Mouse (Mus musculus) adrenal gland (tissue): ENCODE measurements around the gene Ripor3.

ENCODE experiments used
- intact Hi-C: fragments of 180-260 bp; cut with DNase I; formaldehyde crosslinking; loops from one replicate; pipeline ENCODE4 v1.15.1; 2025

Ripor3 gene

DNA sequence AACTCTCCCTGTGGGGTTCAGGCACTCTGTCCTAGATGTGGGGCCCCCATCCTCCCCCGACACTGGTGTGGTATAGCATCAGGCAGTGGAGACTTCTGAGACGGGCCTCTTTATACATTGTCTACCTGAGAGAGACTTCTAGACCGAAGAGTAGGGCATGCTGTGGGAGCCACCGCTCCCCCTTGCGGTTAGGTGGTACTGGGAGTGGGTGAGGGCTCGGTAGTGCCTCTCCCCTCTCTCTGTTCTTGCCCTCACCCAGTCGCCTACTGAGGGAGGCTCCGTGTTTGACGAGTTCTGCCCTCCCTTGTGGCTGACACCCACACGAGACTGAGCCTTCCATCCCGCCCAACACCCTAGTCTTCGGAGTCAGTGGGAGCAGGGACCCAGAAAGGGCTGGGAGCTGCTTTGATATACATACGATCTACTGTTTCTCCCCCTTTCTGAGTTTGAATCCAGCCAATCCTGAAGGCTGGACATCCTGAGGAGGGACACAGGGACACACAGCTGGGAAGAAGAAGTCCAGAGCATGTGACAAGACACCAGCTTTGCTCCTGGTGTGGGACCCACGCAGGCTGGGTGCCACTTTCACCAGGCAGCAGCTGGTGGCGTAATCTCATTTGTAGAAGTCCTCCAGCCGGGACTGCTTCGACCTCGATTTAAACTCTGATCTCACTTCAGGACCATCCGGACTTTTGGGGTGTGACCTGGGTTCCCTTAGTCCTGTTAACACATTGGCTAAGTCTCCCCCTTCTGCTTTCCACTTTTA is 14.4 kb downstream of the Ripor3 start:
- intact Hi-C loops: no loop called here

DNA sequence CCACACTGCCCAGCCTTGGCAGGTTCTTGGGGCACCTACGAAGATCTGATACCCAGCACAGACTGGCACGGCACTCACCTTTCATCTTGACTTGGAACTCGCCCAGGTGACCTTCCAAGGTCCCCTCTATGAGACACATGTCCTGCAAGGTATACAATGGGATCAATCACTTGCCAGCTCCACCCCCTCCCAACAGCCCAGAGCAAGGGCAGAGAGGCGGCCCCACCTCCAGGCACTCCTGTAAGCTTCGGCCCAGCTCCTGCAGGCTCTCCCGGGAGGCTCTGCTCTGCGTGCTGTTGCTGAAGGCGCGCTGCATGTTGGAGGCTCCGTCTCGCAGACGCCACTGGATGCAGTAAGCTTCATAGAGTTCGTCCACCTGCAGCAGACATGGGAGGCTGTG is 17.2 kb downstream of the Ripor3 start:
- intact Hi-C loops: no loop called here

DNA sequence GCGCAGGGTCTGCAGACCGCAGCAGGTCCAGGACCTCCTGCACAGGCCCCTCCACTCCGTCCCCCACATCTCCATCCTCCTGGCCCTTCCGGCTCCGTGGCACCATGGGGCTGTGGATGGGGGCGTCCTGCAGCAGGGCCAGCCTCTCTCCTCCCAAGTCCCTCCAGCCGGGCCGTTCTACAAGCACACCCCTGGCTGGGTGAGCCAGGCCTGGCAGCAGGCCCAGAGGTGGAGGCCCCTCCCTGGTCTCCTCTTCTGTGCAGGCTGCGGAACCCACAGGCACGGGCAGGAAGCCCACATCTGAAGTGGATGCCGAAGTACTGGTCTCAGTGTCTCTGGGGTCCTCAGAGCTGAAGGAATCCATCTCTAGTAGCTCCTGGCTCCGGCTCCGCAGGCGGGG is 21.1 kb downstream of the Ripor3 start:
- intact Hi-C loops: no loop called here

DNA sequence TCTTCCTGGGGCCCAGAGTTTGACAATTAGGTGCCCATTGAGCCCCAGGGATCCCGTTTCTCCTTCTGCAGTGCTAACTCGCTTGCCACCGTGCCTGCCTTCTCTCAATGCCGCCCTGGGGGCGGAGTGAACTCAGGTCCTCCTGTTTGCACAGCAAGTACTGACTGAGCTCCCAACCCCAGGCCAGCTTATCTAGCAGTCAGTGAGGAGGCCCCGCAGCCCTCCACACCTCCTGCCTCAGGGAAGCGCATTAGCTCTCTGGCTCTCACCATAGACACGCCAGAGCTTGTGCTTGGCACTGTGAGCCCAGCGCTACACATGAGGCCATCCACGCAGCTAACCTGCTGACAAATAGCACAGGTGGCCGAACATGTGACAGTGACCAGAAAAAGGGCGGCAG is 22.8 kb downstream of the Ripor3 start:
- intact Hi-C loops: no loop called here

DNA sequence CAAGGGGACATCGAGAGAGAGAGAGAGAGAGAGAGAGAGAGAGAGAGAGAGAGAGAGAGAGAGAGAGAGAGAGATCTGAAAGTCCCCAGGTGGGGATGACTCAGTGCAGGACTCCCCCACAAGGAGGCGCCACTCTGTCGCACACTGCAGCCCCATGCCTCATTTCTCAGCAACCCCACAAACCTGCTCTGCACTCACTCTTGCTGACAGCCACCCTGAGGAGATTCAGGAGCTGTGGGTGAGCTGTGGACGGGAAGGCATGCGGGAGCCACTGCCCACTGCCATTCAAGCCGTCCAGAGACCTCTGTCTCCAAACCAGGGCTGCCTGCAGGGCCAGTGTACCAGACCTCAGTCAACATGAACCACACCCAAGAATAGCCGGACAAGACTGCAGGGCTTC is 23.7 kb downstream of the Ripor3 start:
- intact Hi-C loops: no loop called here

DNA sequence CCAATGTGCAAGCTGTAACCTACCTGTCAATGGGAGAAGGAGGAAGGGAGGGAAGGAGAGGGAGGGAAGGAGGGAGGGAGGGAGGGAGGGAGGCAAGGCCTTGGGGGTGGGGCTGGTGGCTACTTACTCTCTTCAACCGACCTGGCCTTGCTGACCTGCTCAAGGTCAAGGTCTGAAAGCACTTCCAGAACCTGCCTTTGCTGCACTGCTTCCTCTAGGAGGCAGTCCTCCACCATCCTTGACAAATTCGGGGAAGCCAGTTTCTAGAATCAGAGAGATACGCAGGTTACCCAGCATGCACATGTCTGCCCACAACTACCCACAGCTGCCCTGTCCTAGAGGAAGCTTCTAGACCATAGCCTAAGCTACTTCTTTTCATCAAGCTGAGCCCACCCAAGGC is 25.5 kb downstream of the Ripor3 start:
- intact Hi-C loops: no loop called here

DNA sequence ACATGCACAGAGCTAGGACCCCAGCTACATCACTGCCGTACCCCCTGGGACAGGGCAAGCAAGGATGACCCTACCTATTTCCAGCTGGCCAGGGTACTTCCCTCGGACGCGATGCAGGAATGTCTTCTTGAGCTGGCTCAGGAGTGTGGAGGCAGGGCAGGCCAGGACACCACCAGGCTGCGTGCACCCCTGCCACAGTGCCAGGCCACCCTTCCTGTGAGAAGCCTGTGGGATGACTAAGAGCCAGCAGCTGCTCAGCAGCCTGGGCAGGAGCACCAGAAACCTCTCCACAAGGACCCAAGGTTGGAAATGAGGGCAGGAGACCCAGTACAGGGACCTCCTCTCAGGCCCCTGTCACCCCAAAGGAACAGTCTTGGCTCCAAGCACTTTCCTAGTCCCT is 26.0 kb downstream of the Ripor3 start:
- intact Hi-C loops: no loop called here

DNA sequence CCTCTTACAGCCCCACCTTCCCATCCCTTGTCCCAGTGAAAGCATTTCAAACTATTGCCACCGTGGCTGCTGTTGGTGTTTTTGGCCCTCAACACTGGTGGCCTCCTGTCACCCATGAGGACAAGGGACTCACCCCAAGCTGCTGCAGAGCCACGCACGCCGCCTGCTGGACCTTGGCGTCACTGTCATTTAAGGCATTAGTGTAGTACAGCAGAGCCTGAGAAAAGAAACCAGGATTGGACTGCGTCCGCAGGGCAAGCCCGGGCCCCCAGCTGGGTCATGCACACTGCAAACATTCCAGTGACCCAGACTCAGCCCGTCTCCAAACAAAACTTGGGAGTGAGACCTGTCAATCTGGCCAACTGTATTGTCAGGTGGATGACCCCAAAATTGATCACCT is 27.8 kb downstream of the Ripor3 start:
- intact Hi-C loops: no loop called here

DNA sequence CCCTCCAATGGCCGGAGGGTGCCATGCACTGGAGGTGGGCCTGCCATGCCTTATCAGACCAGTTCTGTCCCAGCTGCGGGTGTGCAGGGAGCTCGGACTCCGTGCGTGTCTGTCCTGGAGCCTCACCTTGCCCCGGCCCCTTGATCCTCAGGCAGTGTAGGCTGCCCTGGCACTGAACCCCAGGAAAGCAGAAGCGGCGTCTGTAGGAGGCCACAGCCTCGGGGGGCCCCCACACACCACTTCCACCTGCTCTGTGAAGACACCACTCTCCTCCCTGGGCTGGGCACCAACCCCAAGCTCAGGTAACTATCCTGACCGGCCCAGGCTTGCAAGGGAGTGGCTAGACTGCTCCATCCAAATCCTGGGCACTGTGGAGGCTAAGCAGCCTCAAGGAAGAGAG is 30.0 kb downstream of the Ripor3 start:
- intact Hi-C loops: no loop called here

DNA sequence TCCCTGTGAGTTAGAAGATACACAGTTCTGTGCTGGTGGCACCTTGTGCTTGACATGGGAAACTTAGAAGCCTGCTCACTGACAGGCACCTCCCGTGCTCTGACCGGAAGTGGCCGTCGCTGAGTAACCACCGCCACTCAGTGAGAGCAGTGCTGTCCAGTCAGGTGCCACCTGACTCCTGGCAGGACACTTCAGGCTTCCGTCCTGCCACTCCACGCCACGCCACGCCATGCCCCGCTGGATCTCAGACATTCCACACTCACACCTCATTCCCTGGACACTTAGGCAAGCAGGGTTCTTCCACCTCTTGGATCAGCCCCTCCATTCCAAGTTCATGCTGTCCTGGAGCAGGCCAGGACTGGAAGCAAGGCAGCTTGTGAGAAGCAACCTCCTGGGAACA is 32.1 kb downstream of the Ripor3 start:
- intact Hi-C loops: no loop called here

DNA sequence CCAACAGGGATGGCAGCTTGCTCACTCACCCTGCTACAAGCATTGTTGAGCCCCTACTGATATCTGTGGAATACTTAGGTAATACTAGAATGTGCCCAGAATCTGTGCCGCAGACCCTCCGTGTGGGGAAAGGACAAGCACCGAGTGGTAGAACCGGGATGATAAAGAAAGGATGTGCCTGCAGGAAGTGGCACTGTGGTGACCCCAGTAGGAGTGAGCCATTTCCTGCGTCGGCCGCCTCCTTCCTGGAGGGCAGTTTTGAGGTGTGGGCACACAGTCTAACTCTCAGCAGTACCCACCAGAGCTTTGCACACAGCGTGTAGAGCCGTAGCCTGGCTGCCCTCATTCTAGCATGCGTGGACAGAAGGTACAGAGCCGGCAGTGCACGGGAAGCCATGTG is 34.7 kb downstream of the Ripor3 start:
- intact Hi-C loops: no loop called here

DNA sequence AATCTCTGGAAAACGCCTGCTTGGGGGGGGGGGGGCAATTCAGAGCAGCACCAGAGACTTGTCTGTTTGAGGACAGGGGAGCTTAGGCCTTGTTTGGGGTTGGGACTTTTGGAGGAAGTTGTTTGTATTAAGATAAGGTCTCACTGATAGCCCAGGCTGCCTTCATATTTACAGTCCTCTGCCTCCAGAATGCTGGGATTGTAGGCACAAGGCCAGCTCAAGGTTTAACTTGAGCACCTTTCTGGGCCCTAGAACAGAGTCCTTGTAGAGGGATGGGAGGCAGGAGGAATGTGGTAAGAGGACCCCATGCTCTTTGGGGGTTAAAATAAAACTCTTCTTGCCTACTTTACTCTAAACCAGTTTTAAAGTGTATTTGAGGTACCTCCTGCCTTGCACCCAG is 37.6 kb downstream of the Ripor3 start:
- intact Hi-C loops: no loop called here

DNA sequence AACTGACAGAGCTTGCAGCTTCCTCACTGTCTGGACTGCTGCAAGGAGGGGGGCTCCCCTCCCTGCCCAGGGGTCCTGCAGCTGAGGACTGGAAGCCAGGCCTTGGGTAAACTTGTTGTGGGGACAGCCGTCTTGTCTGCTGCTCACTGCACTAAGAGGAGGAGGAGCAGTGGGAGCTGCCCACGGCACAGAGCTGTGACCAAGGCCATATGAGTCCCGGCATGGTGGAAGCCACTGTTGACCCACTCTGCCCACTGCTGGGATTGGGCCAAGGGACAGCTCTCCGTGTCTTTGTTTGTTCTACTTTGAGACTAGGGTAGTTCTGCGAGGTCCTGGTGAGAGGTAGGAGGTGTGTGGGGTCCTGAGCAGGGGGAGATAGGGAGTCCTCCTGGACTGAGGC is 38.3 kb downstream of the Ripor3 start:
- intact Hi-C loops: no loop called here

DNA sequence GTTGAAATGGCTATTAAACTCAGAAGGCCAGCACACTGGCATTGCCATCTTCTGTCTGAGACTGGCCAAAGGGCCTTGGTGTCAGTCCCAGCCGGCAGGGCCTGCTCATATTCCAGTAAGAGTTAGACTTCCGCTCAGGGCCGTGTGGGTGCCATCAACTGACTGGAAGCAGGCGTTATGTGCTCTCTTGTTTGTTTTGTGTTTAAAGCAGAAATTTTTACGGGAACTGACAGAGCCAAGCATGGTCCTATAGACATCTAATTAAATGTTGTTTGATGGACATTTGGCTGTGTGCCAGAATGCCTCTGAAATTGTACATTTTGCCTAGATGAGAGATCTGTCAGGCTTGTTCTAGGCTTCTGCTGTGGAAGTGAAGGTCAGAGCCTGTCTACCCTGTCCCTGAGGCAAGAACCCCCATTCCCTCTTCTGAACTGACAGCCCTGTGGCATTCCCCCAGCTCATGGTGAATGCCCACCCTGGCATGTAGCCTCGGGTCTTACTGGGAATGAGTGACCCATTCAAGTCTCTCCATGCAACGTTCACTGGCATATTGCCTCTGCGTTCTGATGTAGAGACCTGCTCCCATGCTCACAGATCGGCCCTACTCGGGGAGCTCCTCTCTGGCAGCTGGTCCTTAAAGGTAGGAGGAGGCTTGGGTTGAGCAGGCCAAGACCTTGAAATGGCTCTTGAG is 40.4 kb downstream of the Ripor3 start:
- intact Hi-C loops: no loop called here

DNA sequence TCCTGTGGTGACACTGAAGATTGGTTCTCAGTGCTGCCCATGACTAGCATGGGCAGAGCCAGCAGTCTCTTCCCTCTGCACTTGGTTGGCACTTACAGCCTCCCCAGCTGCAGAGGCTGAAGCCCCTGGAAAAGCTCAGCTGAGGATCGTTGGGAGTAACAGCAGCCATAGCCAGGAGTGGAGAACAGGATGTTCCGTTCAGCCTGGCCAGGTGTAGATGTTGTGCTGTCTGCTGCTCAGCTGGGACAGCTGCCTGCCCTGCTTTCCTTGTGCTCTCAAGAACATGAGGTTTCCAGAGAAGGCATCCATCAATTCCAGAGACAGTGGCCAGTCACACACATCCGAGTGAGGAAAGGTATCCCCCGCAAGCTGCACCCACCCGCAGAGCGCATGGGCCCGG is 41.9 kb downstream of the Ripor3 start:
- intact Hi-C loops: no loop called here

DNA sequence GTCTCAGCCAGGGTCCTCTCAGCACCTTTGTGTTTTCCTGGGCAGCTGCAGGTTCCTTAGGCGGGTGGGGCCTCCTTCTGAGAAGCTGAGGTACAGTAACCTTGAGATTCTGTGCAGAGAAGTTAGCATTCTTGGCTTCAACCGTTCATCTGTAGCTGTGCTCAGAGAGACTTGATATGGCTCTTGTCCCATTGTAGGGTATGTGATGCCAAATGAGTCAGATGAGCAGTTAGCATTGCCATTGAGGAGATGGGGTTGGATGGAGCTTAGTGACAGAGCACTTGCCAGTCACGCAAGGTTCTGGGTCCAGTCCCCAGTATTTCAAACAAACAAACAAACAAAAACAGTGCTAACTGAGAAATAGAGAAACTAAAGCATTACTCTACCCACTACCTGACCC is 44.5 kb downstream of the Ripor3 start:
- intact Hi-C loops: no loop called here

DNA sequence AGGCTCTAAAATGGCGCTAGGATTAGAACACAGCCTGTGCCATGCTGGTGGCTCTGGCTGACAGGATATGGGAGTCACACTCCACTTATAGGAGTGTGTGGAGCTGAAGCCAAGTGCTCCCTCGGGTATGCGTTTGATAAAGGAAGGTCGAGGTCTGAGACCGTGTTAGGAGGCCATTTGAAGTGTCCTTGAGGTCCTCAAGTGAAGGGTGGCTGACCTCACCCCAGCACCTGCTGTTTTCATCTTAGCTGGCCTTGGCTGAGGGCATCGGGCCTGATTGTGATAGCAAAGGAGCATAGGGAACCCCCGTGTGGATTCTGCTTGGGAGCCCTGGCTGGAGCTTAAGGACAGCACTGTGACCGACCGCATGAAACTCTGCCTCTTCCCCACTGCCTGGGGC is 46.1 kb downstream of the Ripor3 start:
- intact Hi-C loops: no loop called here

DNA sequence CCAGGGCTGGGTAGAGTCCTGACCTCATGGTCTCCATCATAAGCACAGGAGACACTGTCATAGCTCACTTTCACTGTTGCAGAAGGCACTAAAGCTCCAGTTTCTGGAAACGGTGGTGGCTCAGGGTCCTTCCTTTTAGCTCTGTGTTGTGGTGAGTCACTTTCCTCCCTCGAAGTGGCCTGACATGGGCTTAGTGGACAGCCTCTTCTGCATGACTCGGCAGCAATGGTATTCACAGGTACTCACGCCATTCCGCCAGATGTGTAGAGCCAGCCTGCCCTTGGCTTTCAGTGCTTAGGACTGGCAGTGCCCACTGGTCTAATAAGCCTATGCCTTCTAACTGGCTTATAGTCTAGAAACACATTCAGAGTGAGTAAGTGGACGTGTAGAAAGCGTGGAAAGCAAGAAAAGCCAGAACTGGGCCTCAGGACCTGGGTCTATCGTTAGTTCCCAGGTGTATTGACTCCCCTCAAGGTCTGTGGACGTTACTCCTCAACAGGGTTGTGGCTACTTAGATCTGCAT is 46.6 kb downstream of the Ripor3 start:
- intact Hi-C loops: no loop called here

DNA sequence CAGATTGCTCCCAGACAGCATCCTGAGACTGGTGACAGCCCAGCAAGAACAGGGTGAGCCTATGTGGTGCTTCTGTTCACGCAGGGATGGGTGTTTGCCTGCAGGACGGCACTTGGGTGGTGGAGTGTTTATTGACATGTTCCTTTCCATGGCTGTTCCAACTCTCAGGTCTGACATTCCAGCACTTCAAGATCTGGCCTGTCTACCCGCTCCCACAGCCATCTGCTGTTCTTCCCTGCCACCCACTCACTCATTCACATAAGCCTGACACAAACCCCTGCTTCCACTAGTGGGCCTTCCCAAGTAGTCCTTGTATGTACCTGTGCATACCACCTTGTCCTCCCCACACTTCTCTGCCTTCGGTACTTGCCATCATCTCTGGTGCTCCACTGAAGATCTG is 47.2 kb downstream of the Ripor3 start:
- intact Hi-C loops: no loop called here

DNA sequence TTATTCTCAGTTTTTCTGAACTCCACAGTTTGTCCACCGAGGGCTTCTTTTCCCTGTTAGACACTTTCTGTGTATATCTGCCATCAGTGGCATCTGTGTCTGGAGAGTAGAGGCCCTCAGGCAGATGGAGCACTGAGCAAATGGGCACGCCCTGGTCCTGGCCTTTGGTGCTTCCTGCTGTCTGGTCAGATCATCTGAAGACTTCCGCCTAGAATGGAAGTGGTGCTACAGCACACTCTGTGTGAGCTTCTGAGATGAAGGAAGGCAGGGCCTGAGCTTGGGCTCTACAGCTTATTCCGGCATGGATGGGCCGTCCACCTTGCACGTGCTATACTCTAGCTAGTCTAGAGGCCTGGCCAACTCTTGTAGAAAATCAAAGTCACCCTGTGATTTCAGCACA is 48.1 kb downstream of the Ripor3 start:
- intact Hi-C loops: no loop called here

DNA sequence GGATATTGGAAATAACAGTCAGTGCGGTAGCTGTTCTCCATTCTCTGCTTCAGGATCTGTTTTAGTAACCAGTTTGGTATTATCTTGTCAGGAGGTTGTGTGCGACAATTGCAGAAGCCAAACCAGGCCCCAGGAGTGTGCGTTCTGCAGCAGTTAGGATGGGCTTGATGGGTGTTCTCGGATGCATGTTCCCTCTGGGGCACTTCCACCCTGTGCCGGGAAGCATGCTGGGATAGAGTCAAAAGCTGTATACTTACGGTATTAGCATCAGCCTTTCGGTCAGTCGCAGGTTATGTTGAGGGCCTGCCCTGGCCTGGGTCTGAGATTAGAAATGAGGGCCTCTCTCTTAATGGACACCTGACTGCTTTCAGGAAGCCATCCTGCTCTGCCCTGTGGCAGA is 49.8 kb downstream of the Ripor3 start:
- intact Hi-C loops: no loop called here

DNA sequence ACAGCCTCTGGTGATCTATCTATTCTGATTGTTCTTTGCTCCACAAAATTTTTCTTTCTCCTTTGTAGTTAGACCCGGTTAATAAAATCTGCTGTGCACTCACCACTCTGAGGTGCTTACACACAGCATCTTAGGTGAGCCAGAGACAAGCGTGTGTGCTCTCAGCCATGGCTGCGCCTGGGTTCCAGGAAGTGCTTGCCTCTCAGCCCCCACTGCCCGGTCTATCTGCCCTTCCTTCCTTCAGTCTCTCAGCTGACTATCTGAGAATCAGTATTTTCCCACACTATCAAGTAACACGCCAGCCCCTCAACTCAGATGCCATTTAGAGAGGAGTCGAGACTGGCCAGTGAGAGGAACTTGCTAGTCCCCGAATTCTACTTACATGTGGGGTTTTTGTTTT is 50.4 kb downstream of the Ripor3 start:
- intact Hi-C loops: no loop called here

DNA sequence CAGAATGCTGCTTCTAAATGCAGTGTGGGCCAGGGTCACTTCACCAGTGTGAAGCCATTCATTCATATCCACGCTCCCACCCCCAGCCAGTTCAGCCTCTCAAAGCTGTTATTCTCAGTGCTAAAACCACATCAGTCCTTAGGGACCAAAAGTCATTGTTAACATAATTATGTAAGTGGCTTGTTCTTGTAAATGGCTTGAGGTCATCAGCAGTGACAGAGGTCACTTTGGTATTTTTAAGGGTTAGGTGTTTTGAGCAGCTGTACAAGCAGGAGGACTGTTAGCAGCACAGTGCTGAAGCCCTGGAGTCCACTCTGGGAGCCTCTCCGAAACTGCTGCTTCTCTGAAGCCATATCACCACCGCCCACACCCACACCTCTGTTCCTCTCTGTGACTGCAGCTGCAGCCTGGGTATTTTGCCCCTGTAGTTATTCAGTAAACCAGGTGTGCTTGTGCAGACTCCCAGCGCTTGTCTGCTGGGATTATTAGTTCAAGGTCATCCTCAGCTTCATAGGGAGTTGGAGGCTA is 51.0 kb downstream of the Ripor3 start:
- intact Hi-C loops: no loop called here
